Mouse (Mus musculus) cerebellum, adult 2 months (tissue): ENCODE results near the gene Gm20547.

Source experiments
- CTCF ChIP-seq: fragments of 200-500 bp; IDR thresholded peaks from 2 replicates; pipeline ENCODE4 v1.5.1; 2011; ENCODE audit warnings: low read depth, mild to moderate bottlenecking, control low read depth, low read length, moderate library complexity, borderline replicate concordance; ENCODE audit not compliant: insufficient read depth
- POLR2A ChIP-seq: fragments of 200-500 bp; IDR thresholded peaks from 2 replicates; pipeline ENCODE4 v1.6.1; 2011; ENCODE audit warnings: low read length, control low read depth, borderline replicate concordance; ENCODE audit not compliant: insufficient read depth

- TF ChIP-seq CTCF (no peak), POLR2A (no peak)
These were observed 31.2 kb downstream of the Gm20547 start for GRCm38 (mm10) chr17:34850517-34851125.
